Mouse (Mus musculus) cerebellum, adult 2 months (tissue): ENCODE measurements at regions not wholly inside any gene's neighbourhood (a gene's known extent, or its start where the extent isn't known, plus 50 kb on each side); places are given as distances from the start of the nearest gene placed in this dataset.

Source experiments
- DNase-seq, 2 experiments: peaks; one replicate each; pipeline ENCODE4 v3.0.0; 2021
- H3K27ac ChIP-seq: fragments of 200-500 bp; 2 replicates; pipeline ENCODE4 v1.5.1; 2012; ENCODE audit warnings: low read length, control low read depth, inconsistent platforms; ENCODE audit not compliant: insufficient read depth
- H3K27me3 ChIP-seq: fragments of 200-500 bp; 2 replicates; pipeline ENCODE4 v1.6.1; 2012; ENCODE audit warnings: inconsistent platforms, mild to moderate bottlenecking, low read length, moderate library complexity; ENCODE audit not compliant: control insufficient read depth, insufficient read depth
- H3K4me1 ChIP-seq: fragments of 200-500 bp; 2 replicates; pipeline ENCODE4 v1.6.1; 2011; ENCODE audit warnings: low read length; ENCODE audit not compliant: control insufficient read depth, insufficient read depth
- H3K4me3 ChIP-seq: fragments of 200-500 bp; replicated peaks from 2 replicates; pipeline ENCODE3; 2011; ENCODE audit warnings: mild to moderate bottlenecking, low read depth, low read length, control low read depth; ENCODE audit not compliant: insufficient read depth
- CTCF ChIP-seq: fragments of 200-500 bp; IDR thresholded peaks from 2 replicates; pipeline ENCODE4 v1.5.1; 2011; ENCODE audit warnings: low read depth, mild to moderate bottlenecking, control low read depth, low read length, moderate library complexity, borderline replicate concordance; ENCODE audit not compliant: insufficient read depth
- POLR2A ChIP-seq: fragments of 200-500 bp; IDR thresholded peaks from 2 replicates; pipeline ENCODE4 v1.6.1; 2011; ENCODE audit warnings: low read length, control low read depth, borderline replicate concordance; ENCODE audit not compliant: insufficient read depth
- WGBS: fragments of 180-500 bp; shearing (Covaris S2); methylation state at CpG from one replicate; pipeline ENCODE4 v1.1.7; 2018; 5-methylcytosine and 5-hydroxymethylcytosine counted together

DNA sequence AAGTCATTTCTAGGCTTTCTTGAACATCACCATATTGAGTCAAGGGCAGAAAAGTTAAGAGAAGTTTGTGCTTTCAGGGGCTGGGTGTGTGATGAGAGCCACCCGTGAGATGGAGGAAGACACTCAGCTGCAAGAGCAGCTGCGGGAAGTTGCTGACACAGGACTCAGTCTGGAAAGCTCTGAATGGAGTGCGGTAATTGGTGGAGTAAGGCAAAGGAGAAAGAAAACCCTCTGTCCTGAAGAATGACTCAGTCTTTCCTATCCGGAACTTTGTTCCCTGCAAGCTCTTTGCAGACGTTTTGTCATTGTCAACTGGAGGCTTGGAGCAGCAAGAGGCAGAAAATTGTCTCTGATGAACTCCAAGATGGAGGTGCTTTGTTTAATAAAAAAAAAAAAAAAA lies 102.6 kb upstream of the Lsamp start:
- WGBS, result 71% methylated on average over 5 of the region's 5 CpGs
- H3K27ac ChIP-seq, result no peak overlapping the region
- DNase-seq, result no peak

GRCm38 (mm10) chr16:39887944-39888343 lies 96.2 kb upstream of the Lsamp start:
- no peak for TF ChIP-seq POLR2A
- no peak for TF ChIP-seq CTCF
- 94% methylated on average over 1 of the region's 1 CpGs for WGBS

More for the DNA sequence above, 102.6 kb upstream of the Lsamp start:
- Histone ChIP-seq H3K4me3 (no peak overlapping the region), H3K27me3 (no peaks in the 10 kb centered on the region), H3K4me1 (no peaks in the 10 kb centered on the region)
- TF ChIP-seq POLR2A (no peak), CTCF (no peak)

More at GRCm38 (mm10) chr16:39887944-39888343, 96.2 kb upstream of the Lsamp start:
- Histone ChIP-seq H3K4me1 (no peaks in the 10 kb centered on the region), H3K27ac (no peak overlapping the region), H3K27me3 (no peaks in the 10 kb centered on the region), H3K4me3 (no peak overlapping the region)
- no peak for DNase-seq
